Mouse (Mus musculus): ENCODE measurements around the gene Suclg2. TPM values are rescaled to one million over a fixed set of nuclear protein-coding genes. Genes with fewer than 3 reads are reported as not detected.

Gene Suclg2
- total and polyA plus RNA-seq, 3 experiments, result 29.6 to 73.1 (median 48.4) TPM

- H3K36me3 ChIP-seq (replicated peaks), result no peaks in the 10 kb centered on the region
- no peak for TF ChIP-seq GATA1 (IDR thresholded peaks at IDR 0.05; ENCODE audit: borderline replicate concordance, low read length)
- TF ChIP-seq TAL1 (conservative IDR thresholded peaks at IDR 0.05; ENCODE audit: low read depth, low read length), result no peak
- no peak for ATAC-seq (ENCODE audit: extremely low read depth, insufficient number of reproducible peaks, low FRiP score, poor library complexity, severe bottlenecking)
- no peak overlapping the region for H3K4me3 ChIP-seq (ENCODE audit: low read depth, low read length)
- DNase-seq (ENCODE audit: low spot score), result no peak
- H3K4me1 ChIP-seq (ENCODE audit: insufficient read depth, low read depth, low read length), result no peaks in the 10 kb centered on the region
- no peaks in the 10 kb centered on the region for H3K9me3 ChIP-seq (replicated peaks)
- peaks cover 2% of the 10 kb centered on the region; the same call in 1 of the 2 replicates for H3K27me3 ChIP-seq (ENCODE audit: insufficient read depth, low read length)
Measured at GRCm38 (mm10) chr6:95445036-95445435, 273.6 kb downstream of the Suclg2 start.
